Mouse (Mus musculus) brain, embryonic 14.5 days (tissue): Measurements from ENCODE around the gene Pdk2.

Experiments used
- CTCF ChIP-seq: fragments of 200-500 bp; IDR thresholded peaks from 2 replicates; pipeline ENCODE4 v1.5.1; 2012; ENCODE audit warnings: inconsistent platforms, mild to moderate bottlenecking, moderate library complexity, borderline replicate concordance; ENCODE audit not compliant: insufficient read depth, insufficient read length; ENCODE audit errors: extremely low read depth
- POLR2A ChIP-seq: fragments of 200-500 bp; IDR thresholded peaks from 2 replicates; pipeline ENCODE4 v1.6.1; 2012; ENCODE audit warnings: mild to moderate bottlenecking, inconsistent platforms, borderline replicate concordance; ENCODE audit not compliant: poor library complexity, insufficient read depth, insufficient read length, severe bottlenecking; ENCODE audit errors: extremely low read depth

GRCm38 (mm10) chr11:95076536-95077111 is 35.5 kb upstream of the Pdk2 start, which contains the start of gene Itga3:
- TF ChIP-seq CTCF (no peak), POLR2A (peak; percentile 15; the same call in 1 of the 2 replicates)
